Mouse (Mus musculus) G1E (cell line): ENCODE measurements around the gene Lrig1. TPM values are rescaled to one million over a fixed set of nuclear protein-coding genes. Genes with fewer than 3 reads are reported as not detected.

ENCODE experiments used
- ATAC-seq: 2 replicates; pipeline ENCODE4 v1.8.0; 2016; ENCODE audit warnings: mild to moderate bottlenecking; ENCODE audit not compliant: insufficient number of reproducible peaks, poor library complexity, low FRiP score, severe bottlenecking; ENCODE audit errors: extremely low read depth
- DNase-seq: peaks from one replicate; pipeline ENCODE4 v3.0.0; 2012; ENCODE audit warnings: low spot score
- H3K27me3 ChIP-seq: 2 replicates; pipeline ENCODE4 v1.6.1; 2012; ENCODE audit warnings: mild to moderate bottlenecking, low read length, inconsistent platforms; ENCODE audit not compliant: insufficient read depth
- H3K36me3 ChIP-seq: replicated peaks from 2 replicates; pipeline ENCODE3; 2012; ENCODE audit warnings: mild to moderate bottlenecking, inconsistent platforms
- H3K4me1 ChIP-seq: 2 replicates; pipeline ENCODE4 v1.6.1; 2012; ENCODE audit warnings: low read depth, low read length, inconsistent platforms, mixed read lengths; ENCODE audit not compliant: insufficient read depth
- H3K4me3 ChIP-seq: 2 replicates; pipeline ENCODE4 v1.5.1; 2012; ENCODE audit warnings: low read depth, mild to moderate bottlenecking, inconsistent platforms, low read length, moderate library complexity, mixed read lengths
- H3K9me3 ChIP-seq: replicated peaks from 2 replicates; pipeline ENCODE4 v1.6.1; 2012; ENCODE audit warnings: inconsistent platforms
- CTCF ChIP-seq: IDR thresholded peaks from 2 replicates; pipeline ENCODE4 v1.5.1; 2012; ENCODE audit warnings: low read depth, low read length, inconsistent platforms, mixed read lengths
- GATA1 ChIP-seq: IDR thresholded peaks from 2 replicates; pipeline ENCODE4 v1.6.1; 2012; ENCODE audit warnings: borderline replicate concordance, low read length, inconsistent platforms, mixed read lengths
- GATA2 ChIP-seq: IDR thresholded peaks from 2 replicates; pipeline ENCODE4 v1.6.1; 2012; ENCODE audit warnings: low read depth, low read length, inconsistent platforms, borderline replicate concordance
- POLR2AphosphoS5 ChIP-seq: IDR thresholded peaks from 2 replicates; pipeline ENCODE4 v1.6.1; 2012; ENCODE audit warnings: low read depth, low read length, inconsistent platforms; ENCODE audit not compliant: insufficient replicate concordance
- TAL1 ChIP-seq: conservative IDR thresholded peaks from 2 replicates; pipeline ENCODE4 v1.6.1; 2012; ENCODE audit warnings: low read depth, low read length, inconsistent platforms, mixed read lengths
- polyA plus RNA-seq: library from polyadenylated mRNA; stranded (reverse); fragments of >175 nt; gene quantifications from 2 replicates; pipeline ENCODE4 v1.2.3, GENCODE M21; 2012
- total RNA-seq, 2 experiments: library from RNA; stranded (forward) in 1 of 2; stranded (reverse) in 1 of 2; fragments of 200-1000 nt in 1 of 2; fragments of >200 nt in 1 of 2; fragmentation: Nextera tagmentation in 1 of 2; gene quantifications; 2 replicates each; pipeline ENCODE4 v1.2.3; 2014 to 2017

Gene Lrig1
- total and polyA plus RNA-seq, 3 experiments = 7.0 to 23.6 (median 9.7) TPM

DNA sequence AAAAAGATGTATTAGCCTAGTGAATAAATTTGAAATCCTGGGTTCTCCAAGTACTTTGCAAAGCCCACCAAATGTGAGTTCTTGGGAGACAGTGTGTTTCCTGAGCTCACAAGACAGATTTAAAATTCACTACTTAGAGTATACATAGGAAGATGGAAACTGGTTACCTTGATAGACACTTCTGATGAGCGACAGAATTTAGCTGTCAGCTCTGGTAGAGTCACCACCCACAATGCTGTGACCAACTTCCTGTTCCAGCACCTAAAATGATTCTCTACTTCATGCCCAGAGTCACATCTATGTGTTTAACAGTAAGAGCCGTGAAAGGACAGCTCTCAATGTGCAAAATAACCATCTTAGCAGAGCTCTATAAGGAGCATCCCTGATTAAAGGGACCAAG, 27.5 kb downstream of the Lrig1 start:
- peaks cover 11% of the 10 kb centered on the region for H3K36me3 ChIP-seq
- DNase-seq (no peak), ATAC-seq (no peak)
- H3K27me3 ChIP-seq = peaks cover 14% of the 10 kb centered on the region
- no peaks in the 10 kb centered on the region for H3K9me3 ChIP-seq
- no peak overlapping the region for H3K4me3 ChIP-seq
- no peak for TF ChIP-seq CTCF
- TF ChIP-seq GATA1 = no peak
- TF ChIP-seq TAL1 = no peak
- TF ChIP-seq GATA2 = no peak
- TF ChIP-seq POLR2AphosphoS5 = no peak
- H3K4me1 ChIP-seq = peaks cover 67% of the 10 kb centered on the region

DNA sequence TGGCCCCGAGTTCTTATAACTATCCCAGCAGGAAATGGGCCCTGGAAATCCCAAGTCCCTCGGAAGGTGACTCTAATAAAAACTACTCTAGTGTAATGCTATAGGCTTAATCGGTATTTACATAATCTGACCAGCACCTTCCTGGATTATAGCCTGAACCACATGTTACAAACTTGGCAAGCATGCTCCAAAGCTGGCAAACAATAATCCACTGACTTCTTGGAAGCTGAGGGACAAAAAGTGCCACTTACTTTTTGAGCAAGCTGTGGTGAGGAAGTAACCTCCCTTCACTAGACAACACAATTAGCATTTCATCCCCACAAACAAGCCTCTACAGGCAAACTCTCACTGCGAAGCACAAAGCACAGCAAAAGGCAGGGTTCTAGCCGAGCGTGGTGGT, 30.6 kb downstream of the Lrig1 start:
- H3K36me3 ChIP-seq = peaks cover 6% of the 10 kb centered on the region
- ATAC-seq = no peak
- TF ChIP-seq POLR2AphosphoS5 (no peak), GATA2 (no peak), TAL1 (no peak), CTCF (no peak), GATA1 (no peak)
- no peak for DNase-seq
- no peak overlapping the region for H3K4me3 ChIP-seq
- no peaks in the 10 kb centered on the region for H3K9me3 ChIP-seq
- H3K4me1 ChIP-seq = peaks cover 62% of the 10 kb centered on the region
- peaks cover 15% of the 10 kb centered on the region for H3K27me3 ChIP-seq

DNA sequence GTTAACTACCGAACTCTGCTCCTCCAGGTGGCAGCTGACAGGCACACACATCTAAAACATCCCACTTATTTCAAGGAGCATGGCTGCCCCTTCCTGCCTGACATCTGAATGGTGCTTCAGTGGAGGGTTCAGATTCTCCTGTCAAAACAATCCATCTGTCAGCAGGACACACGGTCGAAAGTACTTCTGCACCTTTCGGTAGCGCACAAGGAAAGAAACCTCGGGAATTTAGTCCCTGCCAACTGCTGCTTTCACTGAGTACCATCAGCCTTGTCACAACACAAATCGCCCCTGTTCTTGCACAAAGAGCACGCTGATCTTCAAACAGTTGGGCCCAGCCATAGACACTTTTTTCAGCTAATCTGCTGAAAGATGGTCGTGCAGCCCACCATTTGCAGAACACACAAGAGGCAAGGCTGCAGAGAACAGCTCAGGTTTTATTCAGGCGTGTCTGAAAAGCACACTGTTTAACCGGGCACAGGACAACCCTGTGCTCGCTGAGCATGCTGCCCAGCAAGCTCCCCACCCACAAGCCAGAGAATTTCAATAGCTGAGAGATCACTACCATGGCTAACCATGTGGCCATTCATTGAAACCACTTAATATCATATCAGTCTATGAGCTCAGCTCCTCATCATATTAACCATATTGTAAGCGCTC, 31.6 kb downstream of the Lrig1 start:
- Histone ChIP-seq H3K4me1 (peaks cover 53% of the 10 kb centered on the region), H3K27me3 (peaks cover 15% of the 10 kb centered on the region), H3K4me3 (no peak overlapping the region), H3K36me3 (peaks cover 11% of the 10 kb centered on the region), H3K9me3 (no peaks in the 10 kb centered on the region)
- DNase-seq = no peak
- ATAC-seq = no peak
- TF ChIP-seq POLR2AphosphoS5 (no peak), GATA2 (no peak), TAL1 (no peak), GATA1 (no peak), CTCF (no peak)

DNA sequence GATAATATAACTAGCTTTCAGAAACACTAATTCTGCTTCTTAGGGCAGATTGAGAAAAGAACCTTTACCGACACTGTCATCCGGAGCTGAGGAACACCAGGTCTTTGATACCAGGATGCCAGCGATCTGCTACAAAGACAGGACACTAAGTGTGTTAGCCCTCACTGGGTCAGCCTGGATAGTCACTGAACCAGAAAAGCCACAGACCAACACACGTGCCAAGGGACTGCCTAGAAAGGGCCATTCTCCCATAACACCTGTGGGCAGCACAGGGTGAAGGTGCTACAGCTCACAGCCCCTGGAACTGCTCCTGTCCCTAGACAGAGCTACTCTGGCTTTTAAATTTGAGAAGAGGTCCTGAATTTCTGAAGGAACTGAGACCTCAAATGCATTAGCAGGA, 32.8 kb downstream of the Lrig1 start:
- peaks cover 45% of the 10 kb centered on the region for H3K4me1 ChIP-seq
- no peak for ATAC-seq
- no peaks in the 10 kb centered on the region for H3K9me3 ChIP-seq
- H3K36me3 ChIP-seq = peaks cover 17% of the 10 kb centered on the region
- DNase-seq = no peak
- TF ChIP-seq GATA1 (no peak), CTCF (no peak), POLR2AphosphoS5 (no peak), GATA2 (no peak), TAL1 (no peak)
- H3K27me3 ChIP-seq = peaks cover 15% of the 10 kb centered on the region
- H3K4me3 ChIP-seq = no peak overlapping the region

DNA sequence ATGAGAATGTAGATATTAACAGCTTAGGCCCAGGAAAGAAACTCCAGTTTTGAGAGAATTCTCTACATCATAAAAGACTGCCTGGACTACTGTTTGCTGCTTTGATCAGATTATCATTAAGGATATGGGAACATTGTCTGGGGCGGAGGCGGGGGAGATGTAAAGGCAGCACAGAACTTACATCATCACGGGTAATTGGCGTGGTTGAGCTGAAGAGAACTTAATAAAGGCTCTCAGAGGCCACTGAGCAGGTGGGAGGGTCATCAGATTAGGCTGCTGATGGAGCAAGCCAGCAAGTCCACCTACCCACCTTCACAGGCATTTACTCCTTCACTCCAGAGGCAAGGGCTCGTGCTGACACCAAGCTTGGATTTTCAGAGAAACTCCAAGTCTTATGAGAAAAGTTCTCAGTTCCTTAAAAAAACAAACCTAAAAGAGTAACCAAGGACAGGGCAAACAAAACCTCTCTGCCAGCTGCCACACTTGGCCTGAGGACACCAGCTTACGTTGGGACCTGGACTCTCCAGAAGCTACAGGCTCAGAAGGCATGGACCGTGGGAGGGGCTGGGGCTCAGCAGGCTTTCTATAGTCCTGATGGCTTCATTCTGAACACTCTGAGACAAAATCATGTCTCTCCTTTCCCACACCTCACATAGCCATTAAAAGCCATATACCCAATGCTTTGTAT, 33.4 kb downstream of the Lrig1 start:
- Histone ChIP-seq H3K36me3 (peaks cover 23% of the 10 kb centered on the region), H3K4me3 (no peak overlapping the region), H3K4me1 (peaks cover 42% of the 10 kb centered on the region), H3K27me3 (peaks cover 15% of the 10 kb centered on the region), H3K9me3 (no peaks in the 10 kb centered on the region)
- TF ChIP-seq CTCF (no peak), POLR2AphosphoS5 (no peak), GATA2 (no peak), GATA1 (no peak), TAL1 (no peak)
- ATAC-seq = no peak
- no peak for DNase-seq

DNA sequence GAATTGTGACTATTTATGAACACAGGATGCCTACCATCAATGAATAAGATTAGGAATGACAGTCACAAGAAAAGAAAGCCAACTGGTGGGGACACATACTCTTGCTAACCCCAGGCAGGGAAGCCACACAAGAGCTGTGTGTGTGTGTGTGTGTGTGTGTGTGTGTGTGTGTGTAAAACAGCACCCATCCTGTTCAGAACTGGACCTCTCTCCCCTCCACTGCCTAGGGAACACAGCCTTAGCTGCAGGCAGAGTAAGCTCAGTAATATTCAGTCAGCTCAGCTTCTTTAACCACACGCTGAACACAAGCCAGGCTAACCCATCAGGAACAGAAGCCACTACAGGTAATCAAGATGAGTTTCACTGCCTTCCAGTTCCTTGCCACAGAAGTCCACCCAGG, 34.3 kb downstream of the Lrig1 start:
- no peak for TF ChIP-seq POLR2AphosphoS5
- TF ChIP-seq CTCF = no peak
- TF ChIP-seq GATA2 = no peak
- TF ChIP-seq TAL1 = no peak
- TF ChIP-seq GATA1 = no peak
- ATAC-seq (no peak), DNase-seq (no peak)
- Histone ChIP-seq H3K36me3 (peaks cover 30% of the 10 kb centered on the region), H3K4me1 (peaks cover 37% of the 10 kb centered on the region), H3K9me3 (no peaks in the 10 kb centered on the region), H3K4me3 (no peak overlapping the region), H3K27me3 (peaks cover 19% of the 10 kb centered on the region)

DNA sequence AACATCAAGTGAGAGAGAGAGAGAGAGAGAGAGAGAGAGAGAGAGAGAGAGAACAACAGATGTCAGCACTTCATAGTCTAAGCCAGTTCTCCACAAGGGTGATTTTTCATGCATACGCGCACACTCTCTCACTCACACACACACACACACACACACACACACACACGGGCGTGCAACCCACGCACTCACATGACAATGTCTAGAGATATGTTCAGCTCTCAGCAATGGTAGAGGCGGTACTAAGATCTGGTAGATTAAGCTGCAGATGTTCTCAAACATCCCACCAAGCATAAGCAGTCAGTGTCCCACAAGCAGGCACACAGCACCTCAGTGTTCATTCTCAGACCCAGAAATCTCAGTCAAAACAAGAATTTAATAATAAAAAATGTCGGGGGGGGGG, 34.7 kb downstream of the Lrig1 start:
- Histone ChIP-seq H3K4me1 (peaks cover 38% of the 10 kb centered on the region), H3K4me3 (no peak overlapping the region), H3K9me3 (no peaks in the 10 kb centered on the region), H3K27me3 (peaks cover 22% of the 10 kb centered on the region), H3K36me3 (peaks cover 34% of the 10 kb centered on the region)
- DNase-seq = no peak
- TF ChIP-seq GATA1 = no peak
- TF ChIP-seq CTCF = no peak
- TF ChIP-seq GATA2 = no peak
- no peak for TF ChIP-seq TAL1
- no peak for TF ChIP-seq POLR2AphosphoS5
- ATAC-seq = peak; percentile 51
